Mouse (Mus musculus) cerebellum, adult (tissue): ENCODE results near the gene Ddx39b.

Experiments
- ATAC-seq: cut with Nextera tagmentation; 2 replicates; pipeline ENCODE4 v1.9.2; 2017; ENCODE audit warnings: mild to moderate bottlenecking, moderate library complexity, mixed read lengths; ENCODE audit not compliant: insufficient number of reproducible peaks, low FRiP score, low TSS enrichment

Gene Ddx39b

GRCm38 (mm10) chr17:35242015-35242941 lies 732 bp downstream of the Ddx39b start:
- ATAC-seq = peak; percentile 26; the same call in 1 of the 2 replicates

- no peak for ATAC-seq
Observed at GRCm38 (mm10) chr17:35243086-35243485, 1.5 kb downstream of the Ddx39b start.

GRCm38 (mm10) chr17:35244999-35245398 lies 3.5 kb downstream of the Ddx39b start:
- no peak for ATAC-seq

- no peak for ATAC-seq
Observed at GRCm38 (mm10) chr17:35245731-35246623, 4.4 kb downstream of the Ddx39b start.

GRCm38 (mm10) chr17:35247144-35247543 lies 5.6 kb downstream of the Ddx39b start:
- ATAC-seq = no peak

DNA sequence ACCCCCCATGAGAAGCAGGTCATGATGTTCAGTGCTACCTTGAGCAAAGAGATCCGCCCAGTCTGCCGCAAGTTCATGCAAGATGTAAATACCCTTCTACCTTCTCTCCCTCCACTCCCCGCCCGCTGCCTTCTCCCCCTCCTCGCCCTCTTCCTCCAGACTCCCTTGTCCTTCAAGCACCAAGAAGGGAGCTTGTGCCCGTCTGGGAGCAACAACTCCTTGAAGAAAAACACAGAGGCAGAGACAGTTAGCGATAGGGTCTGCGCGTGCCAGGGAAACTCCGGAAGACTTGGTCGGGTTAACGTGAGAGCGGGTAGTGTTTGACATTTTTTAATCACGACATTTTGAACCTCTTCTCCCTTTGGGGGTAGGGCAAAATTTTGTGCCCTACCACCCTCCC lies 7.4 kb downstream of the Ddx39b start:
- ATAC-seq = no peak

- no peak for ATAC-seq
Observed at GRCm38 (mm10) chr17:35249451-35250197, 8.1 kb downstream of the Ddx39b start.

- ATAC-seq = no peak
Observed at GRCm38 (mm10) chr17:35250348-35251120, 9.0 kb downstream of the Ddx39b start.

GRCm38 (mm10) chr17:35251162-35251719 lies 9.7 kb downstream of the Ddx39b start:
- no peak for ATAC-seq

GRCm38 (mm10) chr17:35251981-35252380 lies 10.4 kb downstream of the Ddx39b start:
- no peak for ATAC-seq

DNA sequence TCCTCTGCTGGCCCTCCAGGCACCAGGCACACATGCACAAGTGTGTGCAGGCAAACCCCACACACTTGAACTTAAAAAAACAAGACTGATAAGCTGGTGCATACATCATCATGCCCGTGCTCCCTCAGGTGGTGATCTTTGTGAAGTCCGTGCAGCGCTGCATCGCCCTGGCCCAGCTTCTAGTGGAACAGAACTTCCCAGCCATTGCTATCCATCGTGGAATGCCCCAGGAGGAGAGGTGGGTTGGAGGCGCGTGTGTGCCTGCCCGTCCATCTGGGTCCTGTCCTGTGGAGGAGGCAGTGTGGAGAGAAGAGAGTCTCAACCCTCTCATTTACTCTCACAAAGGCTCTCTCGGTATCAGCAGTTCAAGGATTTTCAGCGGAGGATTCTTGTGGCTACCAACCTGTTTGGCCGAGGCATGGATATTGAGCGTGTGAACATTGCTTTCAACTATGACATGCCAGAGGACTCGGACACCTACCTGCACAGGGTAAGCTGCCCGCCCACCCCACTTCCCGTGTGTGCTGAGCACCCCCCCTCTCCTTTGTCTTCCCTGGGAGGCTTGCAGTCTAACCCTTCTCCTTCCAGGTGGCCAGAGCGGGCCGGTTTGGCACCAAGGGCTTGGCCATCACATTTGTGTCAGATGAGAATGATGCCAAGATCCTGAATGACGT lies 11.2 kb downstream of the Ddx39b start:
- no peak for ATAC-seq

- no peak for ATAC-seq
Observed at GRCm38 (mm10) chr17:35253293-35254093, 11.9 kb downstream of the Ddx39b start.

- no peak for ATAC-seq
Observed at GRCm38 (mm10) chr17:35254241-35255098, 12.9 kb downstream of the Ddx39b start.

DNA sequence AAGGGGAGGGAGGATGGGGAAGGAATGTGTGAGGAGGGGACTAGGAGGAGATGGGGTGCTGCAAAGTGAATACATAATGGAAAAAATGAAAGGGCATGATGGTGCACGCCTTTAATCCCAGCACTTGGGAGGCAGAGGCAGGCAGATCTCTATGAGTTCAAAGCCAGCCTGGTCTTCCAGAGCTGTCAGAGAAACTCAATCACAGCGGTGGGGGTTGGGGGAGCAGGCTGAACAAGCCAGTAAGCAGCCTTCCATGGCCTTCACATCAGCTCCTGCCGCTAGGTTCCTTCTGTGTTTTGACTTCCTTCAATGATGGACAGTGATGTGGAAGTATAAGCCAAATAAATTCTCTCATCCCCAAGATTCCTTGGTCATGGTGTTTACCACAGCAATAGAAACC lies 13.8 kb downstream of the Ddx39b start:
- ATAC-seq = no peak

DNA sequence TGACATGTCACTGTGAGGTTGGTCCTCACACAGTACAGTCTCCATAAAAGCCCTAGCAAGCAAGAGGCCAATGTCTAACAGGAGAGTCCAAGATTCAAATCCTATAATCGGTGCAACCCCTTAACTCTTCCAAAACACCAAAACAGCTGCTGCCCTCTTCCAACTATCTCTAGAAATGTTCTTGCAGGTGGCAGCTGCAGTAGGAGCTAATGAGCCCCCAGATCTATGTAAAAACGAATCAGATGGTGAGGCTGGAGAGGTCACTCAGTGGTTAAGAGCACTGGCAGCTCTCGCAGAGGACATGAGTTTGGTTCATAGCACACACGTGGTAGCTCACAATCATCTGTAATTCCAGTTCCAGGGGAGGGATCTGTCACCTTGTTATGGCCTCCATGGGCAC lies 14.2 kb downstream of the Ddx39b start:
- no peak for ATAC-seq

GRCm38 (mm10) chr17:35257378-35257777 lies 15.8 kb downstream of the Ddx39b start:
- ATAC-seq = no peak
